Mouse (Mus musculus) bone marrow, adult 2 months (tissue): ENCODE measurements around the gene Mknk2. TPM values are rescaled to one million over a fixed set of nuclear protein-coding genes. Genes with fewer than 3 reads are reported as not detected.

ENCODE experiments used
- H3K27ac ChIP-seq: fragments of 200-500 bp; 2 replicates; pipeline ENCODE4 v1.5.1; 2012; ENCODE audit warnings: low read depth, mild to moderate bottlenecking, control low read depth, inconsistent platforms, low read length; ENCODE audit not compliant: control insufficient read depth, poor library complexity, insufficient read depth
- H3K4me1 ChIP-seq: fragments of 200-500 bp; 2 replicates; pipeline ENCODE4 v1.6.1; 2011; ENCODE audit warnings: low read length; ENCODE audit not compliant: control insufficient read depth, insufficient read depth
- H3K4me3 ChIP-seq: fragments of 200-500 bp; replicated peaks from 2 replicates; pipeline ENCODE3; 2011; ENCODE audit warnings: mild to moderate bottlenecking, low read depth, low read length, control low read depth; ENCODE audit not compliant: control insufficient read depth
- CTCF ChIP-seq: fragments of 200-500 bp; IDR thresholded peaks from 2 replicates; pipeline ENCODE4 v1.5.1; 2011; ENCODE audit warnings: low read length, control low read depth; ENCODE audit not compliant: control insufficient read depth, insufficient read depth
- POLR2A ChIP-seq: fragments of 200-500 bp; IDR thresholded peaks from 2 replicates; pipeline ENCODE4 v1.6.1; 2011; ENCODE audit warnings: low read depth, mild to moderate bottlenecking, control low read depth, low read length, borderline replicate concordance; ENCODE audit not compliant: control insufficient read depth
- WGBS: fragments of 180-500 bp; shearing (Covaris S2); methylation state at CpG from one replicate; pipeline ENCODE4 v1.1.7; 2018; 5-methylcytosine and 5-hydroxymethylcytosine counted together
- polyA plus RNA-seq: library from polyadenylated mRNA; stranded (reverse); fragments of >200 nt; gene quantifications from 2 replicates; pipeline ENCODE4 v1.2.4, GENCODE M21; 2011; ENCODE audit warnings: low replicate concordance; ENCODE audit not compliant: missing spikeins, insufficient read depth, insufficient read length

Gene Mknk2
- polyA plus RNA-seq, 1 experiment = 89.6 TPM

- Histone ChIP-seq H3K4me3 (peak within 1 kb of the TSS; percentile 85), H3K27ac (peak within 1 kb of the TSS; percentile 94), H3K4me1 (peaks cover 17% of the 10 kb centered on the region)
- TF ChIP-seq POLR2A = peak; percentile 62; the same call in 1 of the 2 replicates
- TF ChIP-seq CTCF = peak; percentile 1; the same call in 1 of the 2 replicates
- WGBS = under 1% methylated on average over 59 of the region's 59 CpGs
These were observed 24.0 kb upstream of the Mknk2 start, which contains the start of the genes Mob3a and Izumo4 for GRCm38 (mm10) chr10:80701721-80702535. Gene Mob3a, minus strand, starts transcription at chr10:80701977. Gene Izumo4, plus strand, starts transcription at chr10:80702184.

DNA sequence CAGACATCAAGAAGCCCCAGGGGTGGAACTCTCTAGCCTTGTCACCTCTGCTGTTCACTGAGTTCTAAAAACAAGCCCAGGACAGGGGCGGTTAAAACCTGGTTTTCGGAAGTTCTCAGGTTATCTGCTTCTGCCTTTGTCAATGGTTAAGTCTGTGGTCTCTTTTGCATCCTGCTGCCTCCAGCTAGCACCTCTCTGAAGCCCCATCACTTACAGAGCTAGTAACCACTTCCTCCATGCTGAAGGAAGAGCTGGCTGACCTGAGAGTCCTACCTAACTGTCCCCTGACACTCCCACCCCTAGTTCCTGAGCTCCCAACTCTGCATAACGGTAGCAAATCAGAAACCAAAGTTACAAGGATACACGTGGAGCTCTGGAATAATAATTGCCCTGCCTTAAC, 22.8 kb upstream of the Mknk2 start:
- peak overlapping the region; percentile 94; the same call in 1 of the 2 replicates for H3K27ac ChIP-seq
- peak overlapping the region; percentile 85 for H3K4me3 ChIP-seq
- H3K4me1 ChIP-seq = peaks cover 20% of the 10 kb centered on the region
- under 1% methylated on average over 4 of the region's 4 CpGs for WGBS
- no peak for TF ChIP-seq CTCF
- peak; percentile 13; the same call in 1 of the 2 replicates for TF ChIP-seq POLR2A

DNA sequence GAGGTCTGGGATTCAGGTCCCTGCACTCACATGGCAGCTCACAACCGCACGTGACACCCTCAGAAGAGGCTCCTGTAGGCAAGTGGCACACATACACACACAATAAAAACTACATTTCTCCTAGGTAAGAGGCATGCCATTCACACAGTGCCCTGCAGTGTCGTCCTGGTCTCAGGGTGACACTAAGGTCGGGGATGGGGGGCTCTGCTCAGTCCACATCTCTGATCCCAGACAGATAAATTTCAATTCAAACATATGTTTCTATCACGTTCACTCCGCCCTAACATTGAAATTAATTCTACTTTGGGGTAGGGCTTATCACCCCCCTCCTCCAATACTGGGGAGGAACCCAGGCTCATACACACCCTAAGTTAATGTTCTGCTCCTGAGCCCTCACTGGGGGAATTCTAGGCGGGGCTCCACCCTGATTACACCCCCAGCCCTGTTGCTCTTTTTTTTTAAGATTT, 22.2 kb upstream of the Mknk2 start:
- WGBS = 20% methylated on average over 7 of the region's 7 CpGs
- H3K4me1 ChIP-seq = peaks cover 20% of the 10 kb centered on the region
- H3K4me3 ChIP-seq = peak overlapping the region; percentile 44
- no peak for TF ChIP-seq CTCF
- TF ChIP-seq POLR2A = no peak
- H3K27ac ChIP-seq = peak overlapping the region; percentile 30

DNA sequence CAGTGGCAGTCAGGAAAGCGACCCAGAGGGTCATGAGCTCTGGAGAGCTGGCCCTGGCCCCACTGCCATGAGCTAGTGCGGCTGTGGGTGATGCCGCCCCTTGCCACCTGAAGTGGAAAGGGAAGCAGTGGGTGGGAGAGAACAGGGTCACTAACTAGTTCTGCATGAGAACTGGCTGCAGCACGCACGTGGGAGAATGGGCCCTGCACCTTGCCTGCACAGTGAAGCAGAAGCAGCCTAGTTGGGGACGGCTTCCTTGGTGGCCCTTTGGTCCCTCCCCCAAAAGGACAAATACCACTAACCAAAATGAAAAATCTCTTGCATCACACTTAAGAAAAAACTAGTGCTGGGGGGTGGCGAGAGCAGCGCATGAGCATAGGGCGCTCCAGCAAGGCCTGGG, 20.7 kb upstream of the Mknk2 start:
- no peak; the same call in 1 of the 2 replicates for TF ChIP-seq POLR2A
- H3K4me3 ChIP-seq = no peak overlapping the region
- 27% methylated on average over 9 of the region's 9 CpGs for WGBS
- peak overlapping the region; percentile 31 for H3K27ac ChIP-seq
- H3K4me1 ChIP-seq = peaks cover 25% of the 10 kb centered on the region

GRCm38 (mm10) chr10:80697812-80698211, 19.9 kb upstream of the Mknk2 start:
- 31% methylated on average over 9 of the region's 9 CpGs for WGBS
- H3K27ac ChIP-seq = peak overlapping the region; percentile 31
- no peak for TF ChIP-seq CTCF
- H3K4me1 ChIP-seq = peaks cover 31% of the 10 kb centered on the region
- H3K4me3 ChIP-seq = no peak overlapping the region

GRCm38 (mm10) chr10:80697393-80697787, 19.5 kb upstream of the Mknk2 start:
- WGBS = 65% methylated on average over 8 of the region's 8 CpGs
- H3K4me3 ChIP-seq = no peak overlapping the region

GRCm38 (mm10) chr10:80696502-80697392, 18.8 kb upstream of the Mknk2 start:
- H3K4me1 ChIP-seq = peaks cover 35% of the 10 kb centered on the region
- peak overlapping the region; percentile 0 for H3K4me3 ChIP-seq
- peak overlapping the region; percentile 93 for H3K27ac ChIP-seq
- 25% methylated on average over 12 of the region's 12 CpGs for WGBS
- no peak for TF ChIP-seq CTCF
- TF ChIP-seq POLR2A = 0 out of 2 replicates have a peak, but pooled peaks have one; percentile 37

More at GRCm38 (mm10) chr10:80697393-80697787, 19.5 kb upstream of the Mknk2 start:
- TF ChIP-seq POLR2A (no peak), CTCF (no peak)
- H3K27ac ChIP-seq = peak overlapping the region; percentile 31; the same call in 1 of the 2 replicates
- peaks cover 32% of the 10 kb centered on the region for H3K4me1 ChIP-seq

DNA sequence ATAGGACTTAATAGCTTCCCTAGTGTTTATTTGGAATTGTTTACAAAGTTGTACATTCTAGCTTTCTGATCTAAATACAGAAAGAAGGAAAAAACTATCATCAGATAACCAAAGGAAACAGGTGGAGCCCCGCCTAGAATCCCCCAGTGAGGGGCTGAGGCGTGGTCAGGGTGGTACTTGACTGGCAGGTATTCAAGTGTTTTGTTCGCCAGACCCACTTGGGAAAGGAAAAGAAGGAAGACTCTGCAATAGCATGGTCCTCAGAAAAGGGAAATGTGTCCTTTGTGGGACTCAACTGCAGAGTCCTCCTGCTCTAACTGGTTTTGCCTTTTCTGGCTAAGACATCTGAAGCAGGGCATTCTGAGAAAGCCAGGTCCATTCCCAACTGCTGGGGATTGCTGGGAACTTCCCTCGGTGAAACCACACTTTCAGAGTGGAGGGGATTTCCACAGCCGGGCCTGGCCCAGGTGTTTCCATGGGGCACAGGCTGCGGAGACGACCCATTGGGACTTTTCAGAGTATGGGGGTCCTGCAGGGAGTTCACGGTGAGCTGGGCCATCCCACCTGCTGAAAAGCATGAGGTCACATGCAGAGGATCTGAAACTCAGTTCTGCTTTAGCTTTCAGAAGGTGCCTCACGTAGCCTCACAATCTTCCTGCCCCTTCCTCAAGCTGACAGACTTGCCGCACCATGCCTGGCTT, 18.0 kb upstream of the Mknk2 start:
- Histone ChIP-seq H3K27ac (peak overlapping the region; percentile 93), H3K4me3 (peak overlapping the region; percentile 0), H3K4me1 (peaks cover 42% of the 10 kb centered on the region)
- no peak for TF ChIP-seq POLR2A
- TF ChIP-seq CTCF = no peak
- 11% methylated on average over 10 of the region's 10 CpGs for whole genome bisulfite sequencing
